Mouse (Mus musculus) stomach, postnatal 0 days (tissue): ENCODE data around the gene Paox.

ENCODE experiments used
- CTCF ChIP-seq: IDR thresholded peaks from 2 replicates; pipeline ENCODE4 v1.5.1; 2016; ENCODE audit warnings: antibody characterized with exemption, low read depth, mild to moderate bottlenecking, moderate library complexity
- EP300 ChIP-seq: optimal IDR thresholded peaks from 2 replicates; pipeline ENCODE3; 2016; ENCODE audit warnings: antibody characterized with exemption

GRCm38 (mm10) chr7:140167950-140168349 lies 52.4 kb downstream of the Paox start:
- TF ChIP-seq EP300 (no peak), CTCF (no peak)
